Mouse (Mus musculus): Measurements from ENCODE around the gene Cadps. TPM values are rescaled to one million over a fixed set of nuclear protein-coding genes. Genes with fewer than 3 reads are reported as not detected.

Cadps gene
- total RNA-seq, 2 experiments from 2014 or later: 0.18 to 0.93 TPM

DNA sequence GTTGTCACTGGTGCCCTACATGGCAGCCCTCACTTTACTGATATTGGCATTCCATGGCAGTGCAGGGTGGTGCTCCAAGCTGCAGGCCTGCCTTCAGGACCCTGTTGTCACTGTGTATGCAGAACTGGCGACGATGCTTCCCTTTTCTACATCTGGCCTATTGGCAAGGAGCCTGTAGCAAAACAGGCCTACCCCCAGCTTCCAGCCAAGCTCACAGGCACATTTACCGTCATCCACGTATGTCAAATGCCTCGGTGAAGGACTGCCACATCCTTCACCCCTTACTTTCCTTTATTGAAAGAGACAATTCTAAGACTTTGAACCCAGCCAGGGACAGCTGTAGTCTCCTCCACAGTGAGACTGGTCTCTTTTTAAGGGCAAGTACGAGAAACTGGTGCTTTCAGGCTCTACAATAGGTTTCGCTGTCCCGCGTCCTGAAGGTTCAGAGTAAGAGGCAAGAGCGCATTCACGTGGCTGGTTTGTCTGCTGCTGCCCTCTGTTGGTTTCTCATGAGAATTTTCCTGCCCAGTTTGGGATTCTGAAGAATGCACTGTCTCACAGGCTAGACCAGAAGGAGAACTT, 292.8 kb downstream of the Cadps start:
- DNase-seq (ENCODE audit: low spot score in 2 of 2): peak in 1 of 2 experiments; percentile 41

DNA sequence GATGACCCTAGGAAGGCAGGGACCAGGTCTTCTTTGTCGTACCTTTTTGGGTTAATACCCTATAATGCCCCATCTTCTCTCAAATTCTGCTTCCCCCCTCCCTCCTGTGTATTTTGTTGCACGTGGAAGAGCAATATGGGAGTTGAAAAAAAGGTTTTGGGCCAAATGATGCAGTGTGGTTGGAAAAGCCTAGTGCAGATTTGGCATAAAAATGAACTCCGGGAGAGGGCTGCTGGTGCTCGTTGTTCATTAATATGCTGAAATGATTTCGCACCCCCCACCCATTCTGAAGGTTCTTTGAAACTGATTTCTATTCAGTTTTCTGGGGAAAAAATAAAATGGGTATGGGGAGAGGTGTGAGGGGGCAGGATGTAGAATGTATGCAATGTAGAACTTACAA, 295.6 kb downstream of the Cadps start:
- DNase-seq (ENCODE audit: low spot score in 2 of 2): no peak

DNA sequence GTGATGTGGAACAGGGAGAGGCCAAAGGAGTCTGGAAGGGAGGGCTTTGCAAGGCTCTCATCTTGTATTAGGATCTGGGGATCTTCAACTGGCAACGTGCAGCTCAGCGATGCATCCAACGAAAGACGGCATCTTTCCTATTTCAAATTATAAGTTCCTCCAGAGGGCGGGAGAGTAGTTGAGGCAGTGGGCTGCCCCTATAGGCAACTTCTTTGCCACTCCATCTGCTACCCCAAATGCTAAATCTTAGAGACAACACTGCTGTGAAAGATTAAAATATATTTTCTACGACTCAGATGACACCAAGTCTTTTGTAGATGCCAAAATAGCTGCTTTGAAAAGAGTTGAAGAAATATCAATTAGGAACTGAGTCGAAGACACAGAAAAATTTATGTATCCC, 315.9 kb downstream of the Cadps start:
- no peak for DNase-seq (ENCODE audit: low spot score in 2 of 2)

DNA sequence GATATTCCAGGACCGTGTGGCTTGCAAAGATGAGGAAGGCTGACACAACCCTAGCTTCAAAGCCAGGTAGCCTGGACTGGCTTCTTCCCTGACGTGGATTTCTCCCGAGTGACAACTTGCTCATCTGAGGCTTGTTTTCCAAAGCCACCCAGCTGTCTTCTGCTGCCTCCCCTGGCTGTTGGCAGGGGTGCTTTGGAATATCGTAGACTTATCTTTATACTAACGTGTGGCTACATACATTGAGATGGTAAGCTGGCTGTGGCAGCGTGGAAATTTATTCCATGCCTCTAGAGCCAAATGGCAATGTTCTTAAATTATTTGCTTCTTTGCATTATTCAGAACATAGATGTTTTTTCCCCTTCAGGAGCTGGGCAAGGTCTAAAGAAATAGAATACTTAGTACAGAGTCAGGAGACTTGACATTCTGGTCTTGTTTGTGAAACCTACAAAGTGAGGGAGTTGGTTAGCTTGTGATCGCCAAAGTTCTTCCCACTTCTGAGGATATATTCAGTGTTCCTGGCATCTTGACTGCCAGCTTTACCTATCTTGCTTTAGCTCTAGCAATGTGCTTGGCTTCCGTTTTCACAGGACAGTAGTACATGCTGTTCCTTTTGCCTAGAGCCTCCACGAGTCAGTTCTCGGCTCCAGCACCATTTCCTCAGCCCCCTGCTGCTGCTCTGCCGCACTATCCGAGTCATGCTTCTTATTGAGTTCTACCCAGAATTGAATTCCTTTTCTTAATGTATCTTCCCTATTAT, 318.5 kb downstream of the Cadps start:
- DNase-seq (ENCODE audit: low spot score in 2 of 2): no peak

DNA sequence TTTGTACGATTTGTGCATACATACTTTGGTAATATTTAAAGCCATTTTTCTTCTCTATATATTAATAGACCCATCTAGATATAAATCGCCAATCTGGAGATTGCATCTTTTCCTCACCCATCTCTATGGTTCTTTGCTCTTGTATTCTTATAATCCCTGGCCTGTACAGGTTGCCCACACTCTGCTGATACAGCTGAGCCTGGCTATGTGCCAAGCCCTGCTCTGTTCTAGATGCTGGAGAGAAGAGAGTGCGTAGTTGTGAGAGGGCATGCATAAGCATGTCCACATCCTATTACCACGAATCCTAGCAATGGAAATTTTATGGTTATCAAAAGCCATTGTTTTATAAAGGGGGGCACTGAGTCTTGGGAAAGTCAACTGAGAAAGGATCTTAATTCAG, 360.7 kb downstream of the Cadps start:
- DNase-seq (ENCODE audit: low spot score in 2 of 2): no peak

DNA sequence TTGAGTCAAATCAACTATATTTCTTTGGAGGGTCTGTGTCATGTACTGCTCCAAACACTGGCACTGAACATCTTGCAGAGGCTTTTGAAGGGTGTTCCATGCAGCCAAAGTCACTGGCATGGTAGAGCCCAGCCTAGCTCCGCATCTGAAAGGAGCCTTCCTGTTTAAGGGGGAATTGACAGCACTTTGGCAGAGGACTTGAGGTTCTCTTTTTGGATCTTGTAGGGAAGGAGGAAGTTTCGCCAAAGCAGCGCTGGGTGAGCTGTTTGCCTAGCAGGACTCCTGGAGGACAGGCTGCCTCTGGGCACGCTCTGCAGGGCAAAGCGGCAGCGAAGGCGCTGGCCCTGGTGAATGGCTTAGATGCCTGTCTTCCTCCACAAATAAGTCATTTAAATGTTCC, 363.2 kb downstream of the Cadps start:
- DNase-seq (ENCODE audit: low spot score in 2 of 2): no peak

DNA sequence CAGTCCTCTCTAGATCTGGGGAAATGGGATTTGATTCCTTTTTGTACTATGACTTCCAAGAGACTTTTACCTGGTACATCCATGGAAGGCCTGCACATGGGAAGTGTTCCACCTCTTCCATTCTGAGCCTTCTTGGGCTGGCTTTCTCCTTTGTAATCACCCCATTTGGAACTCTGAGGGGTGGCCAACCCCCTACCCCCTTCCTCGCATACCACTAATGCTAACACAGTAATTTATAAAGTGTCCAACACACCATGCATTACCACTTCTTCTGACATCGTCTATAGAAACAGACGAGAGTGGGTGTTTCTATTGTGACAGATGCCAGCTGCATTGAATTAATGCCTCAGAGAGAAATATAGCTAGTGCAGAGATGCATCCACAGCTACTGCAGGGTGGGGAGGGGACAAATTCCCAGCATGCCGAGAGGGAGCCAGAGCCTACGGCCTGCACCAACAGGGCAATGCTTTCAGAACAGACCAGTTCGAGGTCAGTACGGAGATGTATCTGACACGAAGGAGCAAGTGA, 367.8 kb downstream of the Cadps start:
- no peak for DNase-seq (ENCODE audit: low spot score in 2 of 2)

DNA sequence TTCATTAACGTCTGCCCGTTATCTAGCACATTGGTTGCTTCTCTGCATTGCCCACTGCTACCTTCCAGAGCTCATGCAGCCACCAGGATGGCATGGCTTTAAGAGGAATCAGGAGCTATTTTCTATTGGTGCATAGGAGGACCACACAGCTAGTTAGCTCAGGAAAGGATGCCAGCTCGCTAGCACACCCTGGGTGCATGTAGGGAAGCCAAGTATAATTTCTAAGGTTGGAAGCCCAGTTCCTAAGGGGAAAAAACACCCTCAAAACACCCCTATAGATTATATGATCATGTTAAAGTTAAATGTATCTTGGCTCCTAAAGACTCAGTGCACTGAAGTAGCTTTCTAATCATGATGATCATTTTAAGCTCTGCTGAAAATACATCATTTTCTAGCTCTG, 372.1 kb downstream of the Cadps start:
- no peak for DNase-seq (ENCODE audit: low spot score in 2 of 2)

DNA sequence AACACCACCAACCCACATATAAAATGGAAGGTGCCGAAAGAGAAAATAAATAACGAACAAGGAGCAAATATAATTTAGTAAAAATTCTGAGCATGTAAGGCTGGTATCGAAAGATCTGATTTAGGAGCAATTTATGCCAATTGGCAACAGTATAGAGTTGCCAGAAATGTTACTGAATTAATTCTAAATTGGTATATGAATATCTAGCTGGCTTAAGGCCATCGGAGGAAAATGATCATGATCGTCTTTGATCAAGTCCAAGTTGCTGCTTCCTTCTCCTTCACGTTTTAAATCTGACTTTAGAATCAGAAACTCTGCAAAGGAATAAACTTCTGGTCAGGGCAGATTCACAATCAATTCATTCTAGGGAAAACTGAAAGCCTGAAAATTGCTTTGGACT, 374.0 kb downstream of the Cadps start:
- no peak for DNase-seq (ENCODE audit: low spot score in 2 of 2)

DNA sequence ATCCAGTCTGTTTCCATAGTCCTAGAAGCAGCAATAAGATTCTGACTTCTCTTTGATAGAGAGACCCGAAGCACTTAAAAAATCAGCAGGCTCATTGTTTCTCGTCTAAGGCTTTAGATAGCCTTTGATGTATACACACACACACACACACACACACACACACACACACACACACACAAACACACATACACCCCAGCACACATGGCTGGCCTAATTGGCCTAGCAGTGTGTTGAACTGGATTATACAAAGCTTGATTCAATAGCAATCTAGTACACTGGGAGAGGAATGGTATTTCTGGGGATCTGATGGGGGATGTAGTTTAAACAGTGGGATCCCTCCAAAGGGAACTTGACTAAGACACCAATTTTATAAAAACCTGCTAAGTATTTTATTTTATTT, 381.9 kb downstream of the Cadps start:
- DNase-seq (ENCODE audit: low spot score in 2 of 2): no peak

DNA sequence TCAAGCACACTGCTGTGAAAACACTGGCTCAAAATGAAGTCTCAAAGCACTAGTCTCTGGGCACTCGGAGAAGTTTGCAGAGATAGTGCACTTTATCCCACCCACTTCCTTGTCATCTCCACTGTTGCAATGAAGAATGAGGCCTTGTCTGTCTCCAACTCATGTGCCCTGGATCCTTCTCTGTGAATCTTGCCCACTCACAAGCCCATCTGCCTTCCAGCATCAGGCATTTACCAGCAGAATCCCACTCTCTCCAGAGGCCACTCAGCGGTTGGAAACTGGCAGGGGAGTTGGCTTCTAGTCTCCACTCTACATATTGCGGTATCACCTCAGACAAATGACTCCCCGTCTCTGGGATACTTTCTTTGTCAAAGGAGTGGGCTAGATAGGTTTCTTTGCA, 384.9 kb downstream of the Cadps start:
- no peak for DNase-seq (ENCODE audit: low spot score in 2 of 2)

DNA sequence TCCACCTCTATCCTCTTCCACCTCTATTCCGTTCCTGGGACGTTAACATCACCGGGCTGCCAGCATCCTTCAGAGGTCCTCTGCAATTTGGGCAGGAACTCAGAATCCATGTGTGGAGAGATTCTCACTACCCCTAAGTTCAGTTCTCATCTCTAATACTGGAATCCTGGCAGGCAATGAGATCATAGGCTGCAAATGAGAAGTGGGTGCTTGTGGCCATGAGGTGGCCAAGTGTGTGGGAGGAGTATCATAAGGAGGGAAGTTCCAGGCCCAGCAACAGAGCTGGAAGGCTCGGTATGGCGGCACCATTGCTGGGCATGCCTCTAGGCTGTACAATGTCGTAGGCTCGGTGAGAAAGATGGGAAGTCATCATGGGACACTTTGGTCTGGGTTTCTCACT, 385.5 kb downstream of the Cadps start:
- no peak for DNase-seq (ENCODE audit: low spot score in 2 of 2)

DNA sequence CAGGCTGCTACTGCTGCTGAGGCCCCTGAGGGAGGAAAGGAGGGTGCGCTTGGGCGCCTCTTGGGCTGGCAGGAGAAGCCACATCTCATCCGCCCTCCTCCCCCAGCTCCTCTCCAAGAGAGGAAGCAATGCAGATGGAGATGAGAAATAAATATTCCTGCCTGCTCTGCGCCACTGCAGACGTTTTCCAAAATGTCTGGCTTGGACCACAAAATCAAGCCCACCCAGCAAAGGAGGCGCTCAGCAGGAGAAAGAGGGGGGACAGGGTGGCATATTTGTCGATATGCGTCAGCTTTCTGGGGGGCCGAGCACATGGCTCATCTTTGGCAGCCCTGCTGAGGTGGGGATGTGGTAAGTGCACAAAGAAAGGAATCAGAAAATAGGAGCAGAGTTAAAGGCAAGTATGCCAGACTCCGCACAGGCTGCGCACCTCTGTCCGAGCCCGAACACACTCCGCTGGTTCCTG, 385.9 kb downstream of the Cadps start:
- no peak for DNase-seq (ENCODE audit: low spot score in 2 of 2)

DNA sequence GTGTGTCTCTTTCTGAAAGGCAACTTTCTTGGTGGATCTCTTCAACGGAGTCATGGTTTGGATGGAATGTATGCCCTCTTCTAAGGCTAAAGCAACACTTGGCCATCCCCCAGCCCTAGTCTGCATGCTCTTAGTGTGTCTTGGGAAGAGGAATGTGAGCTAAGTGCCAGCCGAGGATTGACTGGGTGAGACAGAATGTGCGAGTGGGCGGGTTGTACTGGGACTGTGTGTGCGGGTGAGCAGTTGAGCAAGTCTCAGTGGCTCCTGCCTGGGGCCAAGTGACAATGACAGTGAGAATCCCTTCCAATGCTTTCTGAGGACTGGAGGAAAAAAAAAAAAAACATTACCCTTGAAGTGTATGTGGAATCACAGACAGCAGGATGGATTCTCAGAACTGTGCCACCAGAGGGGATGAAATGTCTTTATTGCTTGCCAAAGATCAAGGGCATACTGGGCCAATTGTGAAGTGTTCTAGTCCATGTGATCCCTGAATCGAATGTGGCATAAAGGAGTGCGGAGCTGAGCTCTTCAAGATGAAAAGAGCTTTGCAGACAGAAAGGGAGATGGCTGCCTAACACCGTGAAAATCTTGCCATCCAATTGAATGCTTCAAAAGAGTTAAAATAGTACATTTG, 394.7 kb downstream of the Cadps start:
- no peak for DNase-seq (ENCODE audit: low spot score in 2 of 2)

DNA sequence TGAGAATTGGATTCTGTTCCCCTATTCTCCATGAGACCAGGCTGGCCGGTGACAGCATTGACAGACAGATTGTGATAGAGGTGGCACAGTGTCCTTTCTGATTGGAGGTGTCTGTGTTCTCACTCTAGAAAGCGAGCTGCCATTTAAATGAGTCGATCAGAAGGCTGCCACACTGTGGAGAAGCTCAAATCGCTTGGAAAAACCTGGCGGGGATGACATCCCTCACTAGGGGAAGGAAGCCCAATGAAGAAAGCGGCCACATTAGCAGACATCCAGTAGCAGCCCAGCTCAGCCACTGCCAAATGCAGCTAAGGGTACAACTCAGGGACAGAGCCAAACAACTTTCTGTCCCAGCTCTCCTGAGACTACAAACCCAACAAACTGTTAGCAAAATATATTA, 397.6 kb downstream of the Cadps start:
- DNase-seq (ENCODE audit: low spot score in 2 of 2): no peak

DNA sequence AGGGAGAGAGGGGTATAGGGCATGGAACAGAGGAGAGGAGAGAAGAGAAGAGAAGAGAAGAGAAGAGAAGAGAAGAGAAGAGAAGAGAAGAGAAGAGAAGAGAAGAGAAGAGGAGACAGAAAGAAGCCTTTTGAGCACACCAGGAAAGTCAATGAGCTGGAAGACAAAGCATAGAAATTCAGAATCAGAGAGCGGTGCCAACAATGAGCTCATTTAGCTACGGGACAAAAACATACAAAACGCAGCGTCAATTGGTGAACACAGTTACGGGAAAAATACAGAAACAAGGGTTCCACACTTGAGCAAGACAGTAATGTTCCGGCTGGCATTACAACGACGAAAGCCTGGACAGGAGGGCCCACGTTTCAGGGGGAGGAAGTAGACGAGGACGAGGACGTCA, 412.6 kb downstream of the Cadps start:
- DNase-seq (ENCODE audit: low spot score in 2 of 2): no peak

DNA sequence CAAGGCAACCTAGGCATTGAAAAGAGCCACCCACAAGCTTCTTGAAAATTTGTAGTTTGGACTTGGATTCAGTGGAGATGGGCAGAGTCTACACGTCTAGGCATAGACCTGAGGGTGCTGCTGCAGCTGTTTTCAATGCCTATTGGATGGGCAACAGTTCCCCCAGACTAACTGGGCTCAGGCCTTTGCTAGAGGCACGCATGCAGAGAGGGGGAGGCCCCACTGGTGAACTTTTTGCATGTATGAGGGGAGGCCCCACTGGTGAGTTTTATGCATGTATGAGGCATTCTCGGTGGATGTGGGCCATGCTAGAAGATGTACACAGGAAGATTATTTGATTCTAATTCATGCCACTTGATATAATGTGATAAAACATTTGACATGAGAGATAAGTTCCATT, 413.1 kb downstream of the Cadps start:
- no peak for DNase-seq (ENCODE audit: low spot score in 2 of 2)

DNA sequence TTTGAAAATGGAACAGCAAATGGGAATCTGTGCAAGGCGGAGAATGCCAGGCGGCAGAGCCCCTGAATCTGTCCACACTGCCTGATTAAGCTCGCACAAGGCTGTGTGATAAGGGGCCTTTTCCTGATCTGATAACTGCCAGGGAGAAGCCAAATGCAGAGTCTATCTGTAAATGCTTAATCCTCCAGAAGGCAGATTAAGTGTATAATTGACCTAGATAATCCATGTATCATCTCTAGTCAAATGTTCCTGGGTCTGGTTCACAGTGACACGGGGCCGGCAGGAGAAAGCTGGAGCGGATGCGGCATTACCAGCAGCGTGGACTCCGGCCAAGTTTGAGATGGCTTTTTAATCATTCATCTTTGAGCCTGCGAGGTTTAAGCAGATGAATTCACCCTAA, 416.3 kb downstream of the Cadps start:
- DNase-seq (ENCODE audit: low spot score in 2 of 2): no peak

DNA sequence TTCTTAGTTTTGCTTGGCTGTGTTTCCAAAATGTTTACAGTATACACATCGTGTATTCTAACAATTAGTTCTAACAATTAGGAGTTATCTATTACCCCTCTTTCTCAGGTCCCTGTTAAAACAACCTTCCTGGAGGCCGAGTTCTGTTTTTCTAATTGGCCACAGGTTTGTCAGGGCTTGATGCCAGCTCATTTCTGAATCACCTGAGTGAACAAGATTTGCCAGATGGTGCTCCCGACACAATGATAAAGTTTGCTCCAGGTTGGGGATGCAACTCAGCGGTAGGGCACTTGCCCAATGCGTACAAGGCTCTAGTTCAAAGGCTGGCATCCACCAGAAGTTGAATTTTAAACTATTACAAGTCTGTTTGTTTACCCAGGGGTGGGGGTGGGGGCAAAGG, 417.7 kb downstream of the Cadps start:
- DNase-seq (ENCODE audit: low spot score in 2 of 2): no peak

DNA sequence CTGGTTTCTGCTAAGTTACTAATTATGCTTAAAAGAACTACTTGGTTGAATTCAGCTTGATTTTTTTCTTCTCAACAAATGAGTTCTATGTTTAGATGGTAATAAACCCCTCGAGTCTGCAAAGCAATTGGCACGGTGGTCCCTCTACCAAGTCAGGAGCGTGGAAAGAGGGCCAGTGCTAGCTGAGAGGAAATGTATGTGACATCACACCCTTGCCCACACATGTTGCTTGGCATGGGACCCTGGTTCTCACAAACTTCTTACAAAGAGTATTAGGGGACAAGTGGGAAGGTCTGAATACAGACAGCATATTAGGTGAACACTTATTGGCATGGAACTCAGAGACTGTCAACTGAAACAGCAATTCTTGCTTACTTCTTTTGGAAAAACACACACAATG, 418.2 kb downstream of the Cadps start:
- no peak for DNase-seq (ENCODE audit: low spot score in 2 of 2)

DNA sequence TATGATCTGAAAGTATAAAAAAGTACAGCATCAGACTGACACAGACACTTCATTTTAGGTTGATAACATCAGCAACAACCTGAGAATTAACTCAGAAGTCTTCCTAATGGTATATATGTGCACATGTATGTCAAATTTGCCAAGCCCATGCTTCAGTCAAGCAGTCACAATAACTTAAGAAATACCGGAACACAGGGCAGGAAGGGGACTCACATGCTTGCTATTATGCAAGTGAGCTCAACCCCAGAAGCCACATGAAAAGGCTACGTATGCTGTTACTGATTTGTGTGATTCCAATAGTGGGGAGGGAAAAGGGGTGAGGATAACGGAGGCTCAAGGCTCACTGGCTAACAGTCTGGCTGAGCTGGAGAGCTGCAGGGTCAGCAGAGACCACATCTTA, 418.8 kb downstream of the Cadps start:
- DNase-seq (ENCODE audit: low spot score in 2 of 2): no peak

DNA sequence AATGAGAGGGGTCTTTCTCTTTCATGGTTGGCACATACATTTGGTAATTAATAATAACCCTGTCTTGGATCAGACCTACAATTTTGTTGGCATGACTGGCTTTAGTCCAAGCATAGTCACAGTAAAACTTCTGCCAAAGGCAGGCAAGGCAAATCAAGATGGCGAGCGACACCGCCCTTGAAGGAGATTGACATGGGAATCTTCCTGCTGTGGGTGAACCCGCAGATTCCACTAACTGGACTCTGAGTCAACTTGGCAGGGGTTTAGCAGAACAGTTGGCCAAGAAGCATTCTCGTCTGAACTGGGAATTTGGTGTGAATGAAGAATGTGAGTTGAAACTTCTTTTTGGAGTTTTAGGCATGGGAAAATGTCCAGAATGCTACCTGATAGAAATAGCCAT, 422.8 kb downstream of the Cadps start:
- DNase-seq (ENCODE audit: low spot score in 2 of 2): no peak

All from gastrocnemius, postnatal 4 days (tissue).